Mouse (Mus musculus) lung, postnatal 0 days (tissue): ENCODE results near the gene Aacs. TPM values are rescaled to one million over a fixed set of nuclear protein-coding genes. Genes with fewer than 3 reads are reported as not detected.

Source experiments
- ATAC-seq: fragments of 200-750 bp; cut with Nextera tagmentation; 2 replicates; pipeline ENCODE4 v1.8.0; 2017; ENCODE audit warnings: moderate library complexity
- DNase-seq: peaks from one replicate; pipeline ENCODE4 v3.0.0-alpha.2; 2016; ENCODE audit warnings: low spot score
- H3K27ac ChIP-seq: fragments of 300-500 bp; sonication (generic); 2 replicates; pipeline ENCODE4 v1.5.1; 2014; ENCODE audit warnings: antibody characterized with exemption, mild to moderate bottlenecking, low read length, mixed read lengths
- H3K27me3 ChIP-seq: fragments of 300-500 bp; sonication (generic); replicated peaks from 2 replicates; pipeline ENCODE4 v1.6.1; 2014; ENCODE audit warnings: low read length, mixed read lengths; ENCODE audit not compliant: insufficient read depth
- H3K36me3 ChIP-seq: fragments of 300-500 bp; sonication (generic); 2 replicates; pipeline ENCODE4 v1.6.1; 2014; ENCODE audit warnings: low read length, mixed read lengths; ENCODE audit not compliant: insufficient read depth
- H3K4me1 ChIP-seq: fragments of 300-500 bp; sonication (generic); 2 replicates; pipeline ENCODE4 v1.6.1; 2014; ENCODE audit warnings: antibody characterized with exemption, low read depth, low read length, mixed read lengths; ENCODE audit not compliant: insufficient read depth
- H3K4me2 ChIP-seq: fragments of 300-500 bp; sonication (generic); replicated peaks from 2 replicates; pipeline ENCODE4 v1.6.1; 2014; ENCODE audit warnings: low read depth, mild to moderate bottlenecking, low read length, moderate library complexity, mixed read lengths
- H3K4me3 ChIP-seq: fragments of 300-500 bp; sonication (generic); 2 replicates; pipeline ENCODE4 v1.5.1; 2014; ENCODE audit warnings: low read depth, low read length
- H3K9ac ChIP-seq: fragments of 300-500 bp; sonication (generic); replicated peaks from 2 replicates; pipeline ENCODE4 v1.6.1; 2014; ENCODE audit warnings: low read depth, mild to moderate bottlenecking
- H3K9me3 ChIP-seq: fragments of 300-500 bp; sonication (generic); 2 replicates; pipeline ENCODE4 v1.6.1; 2016; ENCODE audit warnings: low read length, mixed read lengths
- CTCF ChIP-seq: IDR thresholded peaks from 2 replicates; pipeline ENCODE4 v1.5.1; 2016; ENCODE audit warnings: antibody characterized with exemption, mild to moderate bottlenecking
- EP300 ChIP-seq: IDR thresholded peaks from 2 replicates; pipeline ENCODE4 v1.6.1; 2016; ENCODE audit warnings: antibody characterized with exemption, mild to moderate bottlenecking, control low read depth
- WGBS: fragments of 180-500 bp; shearing (Covaris S2); extraction: QIAGEN DNeasy Blood & Tissue Kit; methylation state at CpG from one replicate; pipeline ENCODE4 v1.1.7; 2014; 5-methylcytosine and 5-hydroxymethylcytosine counted together
- microRNA-seq: library from miRNA; unstranded; fragments of <30 nt; microRNA quantifications from one replicate; pipeline ENCODE4, GENCODE M21; 2016
- polyA plus RNA-seq: library from polyadenylated mRNA; unstranded; fragments of >200 nt; fragmentation: Nextera tagmentation; extraction: Ambion mirVana; gene quantifications from 2 replicates; pipeline ENCODE4 v1.2.1, GENCODE M21; 2015

Aacs gene
- polyA plus RNA-seq, 1 experiment from 2014 or later, result 20.0 TPM

DNA sequence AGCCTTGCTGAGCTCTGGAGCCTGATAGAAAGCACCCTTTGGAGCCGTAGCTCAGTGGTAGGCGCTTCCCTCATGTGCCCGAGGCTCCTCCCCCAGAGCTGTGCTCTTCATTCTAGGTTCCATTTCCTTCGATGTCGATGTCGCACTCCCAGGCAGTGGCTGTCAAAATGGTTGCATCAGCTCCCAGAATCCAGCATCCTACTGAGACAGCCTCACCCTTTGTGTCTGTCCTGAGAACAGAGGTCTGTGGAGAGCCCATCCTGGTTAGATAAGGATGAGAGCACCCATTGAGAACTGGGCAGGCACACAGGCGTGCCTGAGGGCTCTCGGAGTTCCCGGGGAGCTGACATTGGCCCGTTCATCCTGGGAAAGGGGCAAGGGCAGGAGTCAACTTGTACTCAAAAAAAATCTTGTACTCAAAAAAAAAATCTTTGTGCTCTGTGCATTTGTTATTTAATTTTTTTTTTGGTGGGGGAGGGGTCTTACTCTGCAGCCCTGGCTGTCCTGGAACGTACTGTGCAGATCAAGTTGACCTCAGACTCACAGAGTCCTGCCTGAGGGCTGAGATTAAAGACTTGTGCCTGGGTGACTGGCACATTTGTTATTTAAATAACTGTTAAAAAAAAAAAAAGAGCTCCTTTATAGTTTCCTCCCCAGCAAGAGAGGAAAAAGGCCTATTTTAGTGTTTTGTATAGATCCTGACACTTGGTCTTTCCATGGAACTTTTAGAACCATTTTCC, 74.3 kb downstream of the Aacs start:
- Histone ChIP-seq H3K36me3 (no peaks in the 10 kb centered on the region), H3K9me3 (no peaks in the 10 kb centered on the region), H3K4me2 (no peak overlapping the region), H3K9ac (no peak overlapping the region), H3K27me3 (no peaks in the 10 kb centered on the region), H3K27ac (no peak overlapping the region), H3K4me1 (no peaks in the 10 kb centered on the region), H3K4me3 (no peak overlapping the region)
- DNase-seq, result no peak
- WGBS, result 36% methylated on average over 11 of the region's 11 CpGs
- TF ChIP-seq CTCF, result no peak
- TF ChIP-seq EP300, result no peak
- ATAC-seq, result no peak

DNA sequence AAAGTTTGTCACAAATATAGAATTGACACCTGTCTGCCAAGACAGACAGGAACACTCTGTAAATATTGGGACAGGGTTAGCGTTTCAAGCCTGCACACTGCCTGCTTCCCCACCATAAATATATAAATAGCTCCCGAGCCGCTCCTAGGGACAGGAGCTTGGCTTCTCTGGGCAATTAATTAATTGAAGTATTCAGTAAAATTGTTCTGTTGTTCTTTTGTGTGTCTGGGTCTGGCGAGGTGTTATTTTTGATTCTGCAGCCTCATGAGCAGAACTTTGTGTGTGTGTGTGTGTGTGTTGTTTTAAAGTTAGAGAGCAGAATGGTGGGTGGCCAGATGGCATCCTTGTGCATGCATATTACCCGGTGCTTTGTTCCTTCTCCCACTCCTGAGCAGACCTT, 80.1 kb downstream of the Aacs start:
- no peak overlapping the region for H3K4me2 ChIP-seq
- ATAC-seq (no peak), DNase-seq (no peak)
- WGBS, result 69% methylated on average over 5 of the region's 5 CpGs
- no peaks in the 10 kb centered on the region for H3K27me3 ChIP-seq
- H3K4me3 ChIP-seq, result no peak overlapping the region
- no peak overlapping the region for H3K27ac ChIP-seq
- H3K36me3 ChIP-seq, result no peaks in the 10 kb centered on the region
- H3K4me1 ChIP-seq, result no peaks in the 10 kb centered on the region
- no peaks in the 10 kb centered on the region for H3K9me3 ChIP-seq
- TF ChIP-seq EP300 (no peak), CTCF (no peak)
- H3K9ac ChIP-seq, result no peak overlapping the region

DNA sequence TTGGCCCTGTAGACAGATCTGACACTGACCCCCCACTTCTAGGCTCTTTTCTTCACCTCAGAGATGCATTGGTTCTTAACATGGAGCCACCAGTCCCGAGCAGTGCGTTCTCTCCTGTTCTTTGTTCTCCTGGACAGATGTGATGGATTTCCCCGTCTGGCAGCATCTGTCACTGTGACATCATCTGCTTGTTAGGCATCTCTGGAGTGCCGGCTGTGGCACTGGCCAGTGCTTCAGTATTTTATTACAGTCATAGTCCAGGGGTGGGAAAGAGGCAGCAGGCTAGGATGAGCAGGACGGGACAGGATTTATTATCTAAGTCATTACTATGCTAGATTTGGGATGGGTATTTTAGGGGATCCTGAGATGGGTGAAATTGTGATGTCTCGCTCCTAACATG, 87.9 kb downstream of the Aacs start:
- no peak for ATAC-seq
- no peaks in the 10 kb centered on the region for H3K36me3 ChIP-seq
- no peak overlapping the region for H3K27ac ChIP-seq
- no peaks in the 10 kb centered on the region for H3K27me3 ChIP-seq
- no peak overlapping the region for H3K4me3 ChIP-seq
- no peak overlapping the region for H3K4me2 ChIP-seq
- WGBS, result 36% methylated on average over 6 of the region's 6 CpGs
- H3K4me1 ChIP-seq, result no peaks in the 10 kb centered on the region
- H3K9ac ChIP-seq, result no peak overlapping the region
- H3K9me3 ChIP-seq, result no peaks in the 10 kb centered on the region
- TF ChIP-seq CTCF (no peak), EP300 (no peak)
- DNase-seq, result no peak

DNA sequence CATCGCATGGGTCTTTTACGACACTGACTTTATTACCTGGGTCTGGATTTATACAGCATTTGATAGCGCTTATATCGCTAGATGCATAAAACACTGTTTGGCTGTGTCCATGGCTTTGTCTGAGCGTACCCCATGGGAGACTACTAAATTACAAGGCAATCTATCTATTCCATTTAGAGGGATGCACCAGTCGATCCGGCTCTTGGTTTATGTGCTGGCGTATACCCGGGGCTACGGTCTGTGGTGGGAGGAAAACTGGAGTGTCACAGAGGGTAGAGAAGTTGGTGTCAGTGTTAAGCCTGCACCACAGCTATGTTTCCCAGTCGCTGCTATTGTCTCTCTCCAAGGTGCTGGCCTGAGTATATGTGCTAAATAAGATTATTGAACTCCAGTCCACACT, 90.1 kb downstream of the Aacs start:
- H3K9ac ChIP-seq, result no peak overlapping the region
- no peaks in the 10 kb centered on the region for H3K27me3 ChIP-seq
- DNase-seq, result no peak
- H3K9me3 ChIP-seq, result no peaks in the 10 kb centered on the region
- no peaks in the 10 kb centered on the region for H3K36me3 ChIP-seq
- no peaks in the 10 kb centered on the region for H3K4me1 ChIP-seq
- no peak overlapping the region for H3K4me2 ChIP-seq
- no peak overlapping the region for H3K27ac ChIP-seq
- no peak overlapping the region for H3K4me3 ChIP-seq
- no peak for TF ChIP-seq CTCF
- TF ChIP-seq EP300, result no peak
- 79% methylated on average over 11 of the region's 11 CpGs for WGBS
- no peak for ATAC-seq

Small RNA genes lying within 50 kb of the gene (microRNA-seq; reads per million reads assigned to microRNA genes)
- not detected for gene Gm27551

Other genes starting within 250 kb of the Aacs start
- 54.9 and 64.9 TPM in 2 replicates for gene Scarb1, start 134.7 kb upstream of the Aacs start, polyA plus RNA-seq
- 0.63 and 0.77 TPM in 2 replicates for gene Gm10382, start 86.5 kb upstream of the Aacs start, polyA plus RNA-seq
- gene Ubc, start 85.6 kb upstream of the Aacs start, polyA plus RNA-seq, result 751 and 865 TPM in 2 replicates
- gene Dhx37, start 41.7 kb upstream of the Aacs start, polyA plus RNA-seq, result 4.3 and 5.9 TPM in 2 replicates
- 12.8 and 13.3 TPM in 2 replicates for gene Bri3bp, start 34.2 kb upstream of the Aacs start, polyA plus RNA-seq
- gene Tmem132b, start 56.0 kb downstream of the Aacs start, polyA plus RNA-seq, result not detected in 2 replicates